Mouse (Mus musculus) midbrain, embryonic 12.5 days (tissue): ENCODE data around the gene Ndrg2. TPM values are rescaled to one million over a fixed set of nuclear protein-coding genes. Genes with fewer than 3 reads are reported as not detected.
"Not testable (repeated sequence)": the region's sequence is repeated elsewhere in the genome, so short reads cannot be mapped to it uniquely, and the experiment has no call there.

Experiments
- ATAC-seq: fragments of 200-750 bp; cut with Nextera tagmentation; 2 replicates; pipeline ENCODE4 v1.8.0; 2017; ENCODE audit warnings: low read depth, moderate TSS enrichment, moderate library complexity; ENCODE audit not compliant: low FRiP score
- H3K27ac ChIP-seq: fragments of 300-500 bp; sonication (generic); replicated peaks from 2 replicates; pipeline ENCODE4 v1.5.1; 2016; ENCODE audit warnings: mild to moderate bottlenecking
- H3K27me3 ChIP-seq: fragments of 300-500 bp; sonication (generic); 2 replicates; pipeline ENCODE4 v1.6.1; 2016; ENCODE audit warnings: mild to moderate bottlenecking
- H3K36me3 ChIP-seq: fragments of 300-500 bp; sonication (generic); 2 replicates; pipeline ENCODE4 v1.6.1; 2016
- H3K4me1 ChIP-seq: fragments of 300-500 bp; sonication (generic); 2 replicates; pipeline ENCODE4 v1.6.1; 2016
- H3K4me2 ChIP-seq: fragments of 300-500 bp; sonication (generic); replicated peaks from 2 replicates; pipeline ENCODE4 v1.6.1; 2016; ENCODE audit warnings: mild to moderate bottlenecking, moderate library complexity
- H3K4me3 ChIP-seq: fragments of 300-500 bp; sonication (generic); 2 replicates; pipeline ENCODE4 v1.5.1; 2016; ENCODE audit warnings: mild to moderate bottlenecking
- H3K9ac ChIP-seq: fragments of 300-500 bp; sonication (generic); replicated peaks from 2 replicates; pipeline ENCODE4 v1.6.1; 2016; ENCODE audit warnings: mild to moderate bottlenecking, moderate library complexity
- H3K9me3 ChIP-seq: fragments of 300-500 bp; sonication (generic); 2 replicates; pipeline ENCODE4 v1.6.1; 2016; ENCODE audit warnings: mild to moderate bottlenecking
- WGBS: fragments of 180-500 bp; shearing (Covaris S2); methylation state at CpG from one replicate; pipeline ENCODE4 v1.1.7; 2016; 5-methylcytosine and 5-hydroxymethylcytosine counted together
- polyA plus RNA-seq: library from polyadenylated mRNA; unstranded; fragments of >200 nt; fragmentation: Nextera tagmentation; extraction: Ambion mirVana; gene quantifications from 2 replicates; pipeline ENCODE4 v1.2.1, GENCODE M21; 2016

The Ndrg2 gene
- polyA plus RNA-seq, 1 experiment from 2014 or later = 24.0 TPM

GRCm38 (mm10) chr14:51892191-51892939 is 21.6 kb downstream of the Ndrg2 start, which contains the start of gene Slc39a2:
Slc39a2 (plus strand) TSS chr14:51892889.
- H3K9ac ChIP-seq = no peak within 1 kb of the TSS
- no peaks in the 10 kb centered on the region for H3K4me1 ChIP-seq
- ATAC-seq = no peak
- WGBS = 95% methylated on average over 9 of the region's 9 CpGs
- H3K36me3 ChIP-seq = peaks cover 65% of the 10 kb centered on the region
- no peaks in the 10 kb centered on the region for H3K9me3 ChIP-seq
- H3K27me3 ChIP-seq = no peaks in the 10 kb centered on the region
- H3K27ac ChIP-seq = no peak within 1 kb of the TSS
- no peak within 1 kb of the TSS for H3K4me3 ChIP-seq
- no peak within 1 kb of the TSS for H3K4me2 ChIP-seq

- no peak overlapping the region for H3K27ac ChIP-seq
- WGBS = 91% methylated on average over 6 of the region's 6 CpGs
- H3K4me2 ChIP-seq = no peak overlapping the region
- no peak overlapping the region for H3K9ac ChIP-seq
- no peak overlapping the region for H3K4me3 ChIP-seq
- no peaks in the 10 kb centered on the region for H3K9me3 ChIP-seq
- H3K27me3 ChIP-seq = no peaks in the 10 kb centered on the region
- ATAC-seq = no peak
- peaks cover 12% of the 10 kb centered on the region for H3K4me1 ChIP-seq
- H3K36me3 ChIP-seq = peaks cover 68% of the 10 kb centered on the region
Measured at GRCm38 (mm10) chr14:51889833-51890232, 24.1 kb downstream of the Ndrg2 start.

- peak overlapping the region; percentile 69 for H3K4me3 ChIP-seq
- no peaks in the 10 kb centered on the region for H3K27me3 ChIP-seq
- H3K36me3 ChIP-seq = peaks cover 43% of the 10 kb centered on the region
- peak overlapping the region; percentile 65 for H3K4me2 ChIP-seq
- H3K27ac ChIP-seq = no peak overlapping the region
- H3K9me3 ChIP-seq = no peaks in the 10 kb centered on the region
- H3K9ac ChIP-seq = no peak overlapping the region
- 39% methylated on average over 6 of the region's 6 CpGs for WGBS
- ATAC-seq = no peak
- peaks cover 12% of the 10 kb centered on the region for H3K4me1 ChIP-seq
Measured at GRCm38 (mm10) chr14:51886051-51886450, 27.9 kb downstream of the Ndrg2 start.

- WGBS = under 1% methylated on average over 43 of the region's 43 CpGs
- H3K9ac ChIP-seq = peak within 1 kb of the TSS; percentile 78
- H3K9me3 ChIP-seq = no peaks in the 10 kb centered on the region
- peaks cover 31% of the 10 kb centered on the region for H3K36me3 ChIP-seq
- peak; percentile 97 for ATAC-seq
- H3K4me3 ChIP-seq = peak within 1 kb of the TSS; percentile 69
- peaks cover 12% of the 10 kb centered on the region for H3K4me1 ChIP-seq
- H3K27me3 ChIP-seq = no peaks in the 10 kb centered on the region
- peak within 1 kb of the TSS; percentile 87 for H3K27ac ChIP-seq
- H3K4me2 ChIP-seq = peak within 1 kb of the TSS; percentile 65
Measured at GRCm38 (mm10) chr14:51884598-51885331, 29.2 kb downstream of the Ndrg2 start, which contains the start of gene Mettl17. Mettl17 (plus strand) TSS chr14:51884842.

GRCm38 (mm10) chr14:51884031-51884544 is 29.9 kb downstream of the Ndrg2 start:
- 1% methylated on average over 14 of the region's 14 CpGs for WGBS

DNA sequence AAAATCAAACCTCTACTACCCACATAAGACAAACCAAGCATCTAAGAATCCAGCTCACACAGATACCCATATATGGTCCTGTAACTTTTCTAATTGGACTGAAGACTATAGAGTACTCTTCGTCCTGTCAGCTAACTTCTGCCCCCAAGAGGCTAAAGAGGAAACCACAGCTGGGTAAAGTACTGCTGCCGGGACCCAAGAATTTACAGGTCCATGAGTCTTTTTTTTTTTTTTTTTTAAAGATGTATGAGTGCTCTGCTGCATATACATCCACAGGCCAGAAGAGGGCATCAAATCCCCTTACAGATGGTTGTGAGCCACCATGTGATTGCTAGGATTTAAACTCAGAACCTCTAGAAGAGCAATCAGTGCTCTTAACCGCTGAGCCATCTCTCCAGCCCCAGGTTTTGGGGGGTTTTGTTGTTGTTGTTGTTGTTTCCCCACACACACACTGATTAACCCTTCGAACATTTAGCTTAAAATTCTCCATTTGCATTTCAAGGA is 30.4 kb downstream of the Ndrg2 start:
- Histone ChIP-seq H3K4me3 (peak overlapping the region; percentile 69), H3K27me3 (no peaks in the 10 kb centered on the region), H3K4me2 (peak overlapping the region; percentile 65), H3K4me1 (peaks cover 12% of the 10 kb centered on the region), H3K36me3 (peaks cover 19% of the 10 kb centered on the region), H3K27ac (peak overlapping the region; percentile 87), H3K9me3 (no peaks in the 10 kb centered on the region), H3K9ac (no peak overlapping the region)
- ATAC-seq = peak; percentile 53
- 0% methylated on average over 4 of the region's 4 CpGs for WGBS

More at GRCm38 (mm10) chr14:51884031-51884544, 29.9 kb downstream of the Ndrg2 start:
- peak overlapping the region; percentile 56 for H3K9ac ChIP-seq
- peaks cover 24% of the 10 kb centered on the region for H3K36me3 ChIP-seq
- peak overlapping the region; percentile 65 for H3K4me2 ChIP-seq
- no peaks in the 10 kb centered on the region for H3K9me3 ChIP-seq
- ATAC-seq = peak; percentile 57
- H3K4me1 ChIP-seq = peaks cover 12% of the 10 kb centered on the region
- H3K27me3 ChIP-seq = no peaks in the 10 kb centered on the region
- H3K4me3 ChIP-seq = peak overlapping the region; percentile 69
- peak overlapping the region; percentile 87 for H3K27ac ChIP-seq

- H3K27me3 ChIP-seq = no peaks in the 10 kb centered on the region
- 77% methylated on average over 3 of the region's 3 CpGs for WGBS
- no peak overlapping the region for H3K9ac ChIP-seq
- no peaks in the 10 kb centered on the region for H3K36me3 ChIP-seq
- H3K4me2 ChIP-seq = no peak overlapping the region
- H3K27ac ChIP-seq = no peak overlapping the region
- ATAC-seq = no peak
- H3K4me1 ChIP-seq = no peaks in the 10 kb centered on the region
- no peak overlapping the region for H3K4me3 ChIP-seq
- no peaks in the 10 kb centered on the region for H3K9me3 ChIP-seq
Measured at GRCm38 (mm10) chr14:51877517-51877916, 36.4 kb downstream of the Ndrg2 start.

DNA sequence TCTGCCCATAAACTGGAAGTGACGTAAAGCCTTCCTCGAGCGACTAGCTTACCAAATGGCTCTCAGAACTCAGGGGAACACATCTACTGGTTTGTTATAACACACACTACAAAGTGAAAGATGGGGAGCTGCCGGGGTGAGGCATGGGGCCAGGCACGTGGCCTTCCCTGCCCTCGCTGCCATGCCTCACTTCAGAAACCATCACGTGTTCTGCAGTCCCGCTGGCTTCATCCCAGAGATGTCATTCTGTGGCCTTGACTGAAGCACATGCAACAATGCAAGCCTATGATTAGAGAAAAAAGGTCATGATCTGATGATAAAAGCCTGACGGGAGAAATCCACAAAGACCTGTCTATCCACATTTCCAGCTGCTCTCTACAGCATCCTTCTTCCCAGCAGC is 42.2 kb downstream of the Ndrg2 start:
- Histone ChIP-seq H3K4me3 (no peak overlapping the region), H3K27me3 (no peaks in the 10 kb centered on the region), H3K4me2 (no peak overlapping the region), H3K36me3 (no peaks in the 10 kb centered on the region), H3K27ac (no peak overlapping the region), H3K9ac (no peak overlapping the region), H3K4me1 (no peaks in the 10 kb centered on the region), H3K9me3 (no peaks in the 10 kb centered on the region)
- 81% methylated on average over 9 of the region's 9 CpGs for WGBS
- ATAC-seq = no peak

GRCm38 (mm10) chr14:51870756-51871155 is 43.2 kb downstream of the Ndrg2 start:
- Histone ChIP-seq H3K27me3 (no peaks in the 10 kb centered on the region), H3K4me3 (no peak overlapping the region), H3K36me3 (no peaks in the 10 kb centered on the region), H3K4me2 (no peak overlapping the region), H3K4me1 (no peaks in the 10 kb centered on the region), H3K9me3 (no peaks in the 10 kb centered on the region), H3K9ac (no peak overlapping the region), H3K27ac (no peak overlapping the region)
- ATAC-seq = no peak
- 80% methylated on average over 2 of the region's 2 CpGs for WGBS

DNA sequence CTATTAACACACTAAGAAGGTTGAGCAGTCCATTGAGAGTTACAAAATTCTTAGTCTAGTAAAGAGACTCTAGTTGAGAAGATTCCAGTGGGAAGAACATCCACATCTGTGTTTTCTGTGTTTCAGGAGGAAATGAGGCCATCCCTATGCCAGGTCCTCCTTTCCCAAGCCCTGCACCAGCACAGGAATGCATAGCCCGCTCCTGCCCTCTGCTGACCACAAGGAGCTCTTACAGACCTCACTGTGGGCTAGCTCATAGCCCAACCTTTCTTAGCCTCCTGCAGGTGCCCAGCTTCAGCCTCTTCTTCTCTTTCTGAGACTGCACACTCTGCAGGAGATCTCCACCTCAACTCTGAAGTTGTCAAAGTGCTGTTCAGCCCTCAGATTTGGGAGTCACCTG is 50.4 kb downstream of the Ndrg2 start:
- H3K36me3 ChIP-seq, H3K9ac ChIP-seq, H3K4me3 ChIP-seq, H3K9me3 ChIP-seq, H3K4me2 ChIP-seq, ATAC-seq, H3K4me1 ChIP-seq, H3K27ac ChIP-seq, H3K27me3 ChIP-seq: not testable (repeated sequence)
- WGBS = 13% methylated on average over 1 of the region's 1 CpGs

DNA sequence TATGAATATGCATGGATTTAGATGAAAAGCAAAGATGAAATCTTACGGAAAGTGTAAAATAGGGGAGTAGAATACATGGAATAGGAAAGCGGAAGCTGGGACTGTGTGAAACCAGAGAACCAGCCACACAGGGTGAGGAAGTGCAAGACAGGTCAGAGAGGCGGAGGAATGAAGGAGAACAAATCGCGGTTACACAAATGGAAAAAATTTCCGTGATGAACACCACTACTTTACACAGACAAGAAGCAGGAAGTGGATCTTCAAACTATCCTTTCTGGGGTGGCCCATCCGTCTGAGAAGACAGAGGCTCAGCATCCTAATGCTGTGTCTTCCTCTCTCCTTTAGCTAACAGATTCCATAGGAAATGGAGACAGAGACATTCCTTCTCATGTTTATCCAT is 58.7 kb downstream of the Ndrg2 start:
- H3K4me1 ChIP-seq, H3K4me2 ChIP-seq, H3K27ac ChIP-seq, H3K27me3 ChIP-seq, H3K9ac ChIP-seq, H3K9me3 ChIP-seq, H3K36me3 ChIP-seq, H3K4me3 ChIP-seq, ATAC-seq: not testable (repeated sequence)
- WGBS = 85% methylated on average over 7 of the region's 7 CpGs
